Mouse (Mus musculus): ENCODE results near the gene Cfap54.
A peak's percentile ranks its signal among the peaks of the same experiment; 100 is the strongest.

DNA sequence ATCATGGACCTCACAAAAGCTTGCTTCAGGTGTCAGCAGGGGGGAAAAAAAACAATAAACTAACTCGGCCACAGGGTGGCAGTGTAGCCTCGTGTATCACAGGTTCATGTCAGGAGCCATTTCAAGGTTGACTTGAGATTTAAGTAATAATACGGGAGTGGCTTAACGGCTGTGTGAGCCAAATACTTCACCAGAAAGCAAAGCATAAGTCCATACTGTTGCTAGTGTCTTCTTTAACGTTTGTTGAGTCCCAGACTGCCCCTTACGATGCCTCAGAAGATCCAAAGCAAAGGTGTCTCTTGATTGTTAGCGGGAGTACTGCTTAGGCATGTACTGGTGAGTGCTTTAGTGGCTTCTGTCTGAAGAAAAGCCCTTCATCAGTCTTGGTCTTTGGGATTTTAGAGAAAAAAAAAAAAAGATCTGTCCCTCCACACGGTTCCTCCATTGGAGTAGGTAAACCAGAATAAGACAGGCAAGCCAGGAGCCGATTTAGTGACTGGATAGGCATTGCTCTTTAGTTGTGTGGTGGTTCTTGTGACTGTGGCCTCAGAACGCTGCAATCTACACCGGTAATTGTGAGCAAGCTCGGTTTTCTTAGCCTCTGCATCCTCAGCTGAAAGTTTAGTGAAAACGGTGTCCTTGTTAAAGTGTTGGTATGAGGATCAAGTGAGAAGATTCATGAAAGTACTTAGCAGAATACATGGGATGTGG lies 30.2 kb downstream of the Cfap54 start:
- peak; percentile 9 for TF ChIP-seq CTCF (IDR thresholded peaks at IDR 0.05; ENCODE audit: control insufficient read depth, insufficient read depth, insufficient read length)
- no peak for TF ChIP-seq MYOG (IDR thresholded peaks at IDR 0.05; ENCODE audit: control insufficient read depth, extremely low read depth, insufficient read length)
- no peak for TF ChIP-seq USF1 (IDR thresholded peaks at IDR 0.05; ENCODE audit: low read depth)
- no peak for TF ChIP-seq MYOD1 (IDR thresholded peaks at IDR 0.05; ENCODE audit: control insufficient read depth, insufficient read length, low read depth)
- TF ChIP-seq FOSL1 (IDR thresholded peaks at IDR 0.05; ENCODE audit: insufficient read depth, low read length, poor library complexity, severe bottlenecking) = no peak
- no peak for TF ChIP-seq CEBPB (IDR thresholded peaks at IDR 0.05; ENCODE audit: low read depth)
- TF ChIP-seq MAX (IDR thresholded peaks at IDR 0.05) = no peak

Measured in C2C12 (cell line).